Mouse (Mus musculus): ENCODE results near the gene Gm29049.
"Not testable (repeated sequence)": the region's sequence is repeated elsewhere in the genome, so short reads cannot be mapped to it uniquely, and the experiment has no call there.

Gm29049 gene

DNA sequence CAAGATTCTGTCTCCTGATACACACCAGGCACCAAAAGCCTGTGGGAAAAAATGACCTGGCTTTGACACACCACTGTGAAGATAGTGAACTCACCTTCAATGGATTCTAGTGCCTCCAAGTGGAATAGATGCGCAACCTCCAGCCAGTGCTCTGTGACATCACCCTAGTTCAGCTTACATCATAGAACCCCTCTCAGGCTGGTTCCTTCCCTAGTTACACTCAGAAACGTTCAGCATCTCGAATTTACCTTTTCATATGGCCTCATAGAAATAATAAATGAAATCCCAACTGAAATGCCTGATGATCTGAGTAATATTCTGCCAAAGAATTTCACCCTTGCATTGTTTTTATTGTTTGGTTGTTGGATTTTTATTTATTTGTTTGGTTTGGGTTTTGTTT, at the start of gene Gm29049:
TSS of gene Gm29049 (minus strand) at position 101 of the 400 bp plus-strand sequence.
- not testable (repeated sequence) for DNase-seq

Measured in B cell, adult 2 months (primary cell).